Mouse (Mus musculus): ENCODE data around the gene Thap4. TPM values are rescaled to one million over a fixed set of nuclear protein-coding genes. Genes with fewer than 3 reads are reported as not detected.
A peak's percentile ranks its signal among the peaks of the same experiment; 100 is the strongest.
"Not testable (repeated sequence)": the region's sequence is repeated elsewhere in the genome, so short reads cannot be mapped to it uniquely, and the experiment has no call there.

The Thap4 gene
- 10 to 100 TPM; 31.2 to 32.7 TPM for total RNA-seq (2021)

DNA sequence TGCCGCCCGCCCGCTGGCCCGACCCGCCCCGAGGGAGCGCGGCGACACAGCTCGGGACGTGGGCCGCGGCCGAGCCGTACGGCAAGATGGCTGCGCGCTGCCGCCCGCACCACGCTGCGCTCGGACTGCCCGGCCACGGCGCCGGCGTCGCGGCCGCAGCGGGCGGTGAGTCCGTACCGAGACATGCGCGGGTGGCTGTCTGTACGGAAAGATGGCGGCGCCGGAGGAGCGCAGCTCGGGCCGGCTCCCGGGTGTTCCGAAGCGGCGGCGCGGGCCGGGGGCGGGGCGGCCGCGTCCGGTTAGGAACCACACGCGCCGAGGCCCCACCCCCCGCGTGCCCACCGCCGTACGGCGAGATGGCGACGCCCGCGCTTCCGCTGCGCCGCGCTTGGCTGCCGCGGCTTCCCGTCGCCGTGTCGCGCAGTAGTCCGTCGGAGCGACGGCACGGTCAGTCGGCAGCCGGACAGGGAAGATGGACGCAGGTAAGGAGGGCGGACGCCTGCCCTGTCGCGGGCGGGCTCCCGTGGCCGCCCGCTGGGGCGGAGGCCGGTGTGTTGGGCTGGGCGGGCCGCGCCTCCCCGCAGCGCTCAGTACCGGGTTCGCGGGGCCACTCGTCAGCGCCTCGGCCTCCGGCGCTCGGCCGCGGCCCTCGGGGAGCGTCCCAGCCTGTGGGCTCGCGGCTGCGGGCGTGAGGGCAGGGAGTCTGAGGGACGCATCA, at the start of gene Thap4:
Thap4 (minus strand) TSS at position 292 of the 718 bp plus-strand sequence.
- intact Hi-C loops (cut with DNase I) = no loop called here
- DNase-seq (ENCODE audit: extremely low spot score in 1 of 2, low spot score in 2 of 2) = peak; percentile 88 to 96

DNA sequence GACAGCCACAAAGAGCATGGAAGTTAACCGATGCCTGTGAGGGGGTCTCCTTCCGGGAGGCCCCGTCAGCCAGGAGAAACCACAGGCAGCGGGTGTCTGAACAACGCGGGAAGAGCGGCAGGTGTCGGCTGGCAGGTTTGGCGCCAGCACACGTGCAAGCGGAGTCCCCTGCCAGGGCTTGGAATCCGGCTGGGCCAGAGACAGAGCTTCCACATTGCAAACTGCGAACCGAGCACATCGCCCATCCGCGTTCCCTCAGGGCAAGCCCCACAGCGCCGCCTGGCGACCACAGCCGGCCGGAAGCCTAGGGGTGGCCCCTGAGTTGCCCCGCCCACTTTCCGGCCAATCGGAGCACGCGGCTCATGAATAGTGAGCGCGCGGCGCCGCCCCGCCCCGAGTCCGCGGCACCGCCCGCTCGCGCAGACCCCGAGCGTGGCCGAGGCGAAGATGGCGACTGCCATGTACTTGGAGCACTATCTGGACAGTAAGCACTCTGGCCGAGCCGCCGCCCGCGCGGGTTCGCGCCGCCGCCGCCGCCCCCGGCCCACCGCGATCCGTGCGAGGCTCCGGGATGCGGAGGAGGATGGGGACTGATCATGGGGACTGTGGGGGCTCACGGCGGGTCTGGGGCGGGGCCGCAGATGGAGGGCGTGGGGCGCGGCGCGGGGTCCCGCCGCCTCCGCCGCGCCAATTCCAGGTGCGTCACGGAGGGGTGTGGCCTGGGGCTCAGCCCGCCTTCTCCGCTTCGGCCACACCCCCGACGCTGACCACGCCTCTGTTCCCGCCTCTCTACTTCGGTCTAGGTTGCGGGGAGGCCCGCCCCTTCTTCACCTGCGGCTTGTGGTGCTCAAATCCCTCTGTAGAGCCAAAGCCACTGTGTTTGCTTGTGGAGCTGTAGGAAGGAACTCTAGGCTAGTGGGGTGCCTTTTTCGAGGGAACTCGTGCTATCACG, 49.2 kb upstream of the Thap4 start, which contains the start of gene Ing5:
Ing5 (plus strand) TSS at position 410 of the 952 bp plus-strand sequence.
- DNase-seq (ENCODE audit: extremely low spot score in 1 of 2, low spot score in 2 of 2) = peak; percentile 99
- intact Hi-C loops (cut with DNase I) = loop anchor here (10.0 kb wide), 1 partner anchor 169 kb away; no protein-coding TSS in a partner anchor

DNA sequence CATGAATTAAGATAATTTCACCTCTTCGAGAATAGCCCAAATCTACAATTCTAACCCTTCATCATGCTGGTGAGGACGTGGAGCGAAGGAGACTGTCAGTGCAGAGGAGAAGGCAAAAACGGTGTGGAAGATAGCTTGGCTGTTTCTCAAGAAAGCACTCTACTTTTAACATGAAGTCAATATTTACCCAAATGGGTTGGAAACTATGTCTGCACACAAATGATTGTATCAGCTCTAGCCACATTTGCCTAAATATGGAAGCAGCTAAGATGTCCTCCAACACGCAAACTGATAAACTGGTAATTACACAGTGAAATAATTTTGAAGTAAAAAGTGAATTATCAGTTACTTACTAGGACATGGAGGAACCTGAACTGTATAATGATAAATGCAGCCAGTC, 48.1 kb upstream of the Thap4 start:
- intact Hi-C loops (cut with DNase I) = loop anchor here (10.0 kb wide), 1 partner anchor 168 kb away; no protein-coding TSS in a partner anchor
- DNase-seq (ENCODE audit: extremely low spot score in 1 of 2, low spot score in 2 of 2) = no peak

DNA sequence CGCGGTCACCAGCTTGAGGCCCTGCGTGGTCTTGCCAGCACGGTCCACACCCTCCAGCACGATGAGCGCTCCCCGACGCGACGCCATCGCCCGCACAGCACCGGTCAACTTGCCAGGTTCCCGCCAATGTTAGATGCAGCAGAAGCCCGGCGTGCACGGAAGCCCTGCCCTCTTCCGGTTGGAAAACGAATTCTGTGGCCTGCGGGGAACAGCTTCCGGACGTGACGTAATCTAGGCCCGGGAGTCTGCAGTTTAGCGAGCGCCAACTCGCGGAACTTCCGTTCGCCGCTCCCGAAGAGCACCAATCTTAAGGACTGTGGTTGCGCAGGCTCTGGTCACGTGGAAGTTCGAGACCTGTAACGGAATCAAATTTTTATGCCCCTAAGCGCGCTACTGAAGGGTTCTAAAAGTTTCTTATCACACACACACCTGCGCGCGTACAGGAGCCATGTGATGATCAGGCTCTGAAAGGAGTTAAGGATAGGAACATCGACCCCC, 47.1 kb upstream of the Thap4 start, which contains the start of gene Dtymk:
Dtymk (minus strand) TSS at position 194 of the 498 bp plus-strand sequence.
- peak; percentile 92 to 95 for DNase-seq (ENCODE audit: extremely low spot score in 1 of 2, low spot score in 2 of 2)
- intact Hi-C loops (cut with DNase I) = loop anchor here (10.0 kb wide), 1 partner anchor 167 kb away; no protein-coding TSS in a partner anchor

DNA sequence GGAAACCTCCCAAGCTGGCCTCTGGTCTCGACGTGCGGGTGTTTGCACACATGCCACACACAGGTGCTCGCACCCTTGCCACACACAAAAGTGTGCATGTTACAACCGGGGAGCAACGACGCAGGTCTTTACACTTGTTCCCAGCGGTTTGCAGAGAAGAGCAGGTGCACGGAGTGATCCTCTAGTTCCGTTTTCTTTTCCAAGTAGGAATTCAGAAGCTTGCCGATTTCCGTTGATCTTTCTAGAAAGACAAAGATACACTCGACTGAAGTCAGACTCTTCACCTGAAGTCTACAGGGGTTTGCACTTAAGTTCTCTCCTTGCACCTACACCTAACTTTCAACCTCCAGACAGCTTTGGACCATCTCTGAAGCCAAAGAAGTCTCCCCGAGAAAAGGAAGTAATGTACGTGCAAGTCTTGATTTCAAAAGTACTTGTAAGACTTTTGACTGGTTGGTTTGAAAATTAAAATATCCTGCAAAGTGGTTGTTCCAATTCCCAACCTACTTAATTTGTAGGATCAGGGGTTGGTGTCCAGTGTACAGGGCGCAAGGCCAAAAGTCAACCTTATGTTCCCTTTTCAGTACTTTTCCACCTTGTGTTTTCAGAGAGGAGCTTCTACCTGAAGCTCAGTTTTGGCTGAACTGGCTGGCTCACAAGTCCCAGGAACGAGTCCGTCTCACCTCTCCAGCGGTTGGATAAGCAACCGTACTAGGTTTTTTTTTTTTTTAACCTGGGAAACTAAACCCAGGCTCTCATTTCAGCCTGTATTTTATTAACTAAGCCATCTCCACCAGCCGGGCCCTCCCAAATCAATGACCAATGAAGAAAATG, 46.2 kb upstream of the Thap4 start:
- intact Hi-C loops (cut with DNase I) = loop anchor here (10.0 kb wide), 1 partner anchor 166 kb away; no protein-coding TSS in a partner anchor

DNA sequence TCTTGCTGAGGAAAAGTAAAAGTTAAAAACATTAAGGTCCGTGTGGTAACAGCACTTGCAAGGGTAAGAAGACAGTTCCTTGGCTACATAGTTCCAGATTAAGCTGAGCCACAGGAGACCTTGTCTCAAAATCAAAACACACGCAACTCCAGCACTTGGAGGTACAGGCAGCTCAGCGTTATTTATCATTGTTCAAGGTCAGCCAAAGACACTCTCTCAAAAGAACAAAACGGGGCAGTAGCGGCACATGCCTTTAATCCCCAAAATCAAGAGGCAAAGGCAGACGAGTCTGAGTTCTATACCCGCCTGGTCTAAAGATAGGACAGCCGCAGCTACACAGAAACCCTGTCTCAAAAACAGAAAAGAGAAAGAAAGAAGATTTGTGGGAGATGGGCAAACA, 41.2 kb upstream of the Thap4 start:
- intact Hi-C loops (cut with DNase I) = no loop called here
- DNase-seq (ENCODE audit: extremely low spot score in 1 of 2, low spot score in 2 of 2) = no peak

More for the DNA sequence above, 46.2 kb upstream of the Thap4 start:
- no peak for DNase-seq (ENCODE audit: extremely low spot score in 1 of 2, low spot score in 2 of 2)

DNA sequence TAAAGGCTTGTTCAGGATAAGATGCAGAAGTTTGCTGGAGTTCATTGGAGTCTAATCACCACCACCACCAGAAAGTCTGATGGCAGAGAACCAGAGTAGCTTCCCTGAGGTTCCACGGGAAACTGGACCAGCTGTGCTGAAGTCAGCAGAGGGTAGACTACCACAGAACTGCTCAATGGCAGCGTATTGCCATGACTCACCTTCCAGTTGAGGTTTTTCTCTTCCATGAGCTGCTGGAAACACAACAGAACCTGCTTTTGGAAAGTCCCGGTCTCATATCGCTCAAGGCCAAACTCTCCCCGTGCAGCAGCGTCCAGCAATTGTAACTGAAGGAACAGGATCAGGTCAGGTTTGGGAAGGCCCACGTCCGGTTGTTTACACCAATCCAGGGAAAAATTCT, 39.9 kb upstream of the Thap4 start:
- intact Hi-C loops (cut with DNase I) = no loop called here
- DNase-seq (ENCODE audit: extremely low spot score in 1 of 2, low spot score in 2 of 2) = no peak

DNA sequence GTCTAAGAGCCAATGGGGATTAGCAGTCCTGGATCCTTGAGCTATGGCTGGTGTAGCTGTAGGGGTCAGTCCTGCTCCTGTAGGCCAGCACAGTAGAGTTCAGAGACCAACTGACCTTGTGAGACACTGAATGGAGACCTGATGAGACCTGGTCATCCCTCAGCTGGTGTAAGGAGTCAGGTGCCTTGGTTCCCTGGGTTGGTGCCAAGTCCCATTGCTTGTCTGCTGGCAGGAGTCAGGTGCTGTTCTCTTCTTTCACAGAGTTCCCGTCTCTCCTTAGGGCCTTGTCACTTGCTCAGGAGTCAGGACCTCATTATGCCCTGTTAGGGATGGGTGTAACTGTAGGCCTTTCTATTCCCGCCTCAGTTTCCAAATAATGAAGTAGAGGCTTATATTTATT, 32.2 kb upstream of the Thap4 start:
- intact Hi-C loops (cut with DNase I) = loop anchor here (10.0 kb wide), 1 partner anchor 362 kb away; no protein-coding TSS in a partner anchor
- DNase-seq (ENCODE audit: extremely low spot score in 1 of 2, low spot score in 2 of 2) = no peak

DNA sequence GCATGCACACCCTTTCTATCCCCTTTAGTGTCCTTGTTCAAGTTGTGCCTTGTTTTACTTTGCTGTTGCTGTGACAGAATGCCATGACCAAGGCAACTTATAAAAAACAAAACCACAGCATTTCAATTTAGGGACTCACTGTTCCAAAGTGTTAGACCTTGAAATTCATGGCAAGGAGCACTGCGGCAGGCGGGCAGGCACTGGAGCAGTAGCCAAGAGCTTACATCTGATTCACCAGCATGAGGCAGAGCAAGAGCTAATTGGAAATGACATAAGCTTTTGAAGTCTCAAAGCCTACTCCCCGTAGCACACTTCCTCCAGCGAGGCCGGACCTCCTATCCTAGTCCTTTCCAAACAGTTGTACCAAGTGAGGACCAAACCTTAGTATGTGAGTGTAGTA, 22.0 kb upstream of the Thap4 start:
- no peak for DNase-seq (ENCODE audit: extremely low spot score in 1 of 2, low spot score in 2 of 2)
- intact Hi-C loops (cut with DNase I) = no loop called here

DNA sequence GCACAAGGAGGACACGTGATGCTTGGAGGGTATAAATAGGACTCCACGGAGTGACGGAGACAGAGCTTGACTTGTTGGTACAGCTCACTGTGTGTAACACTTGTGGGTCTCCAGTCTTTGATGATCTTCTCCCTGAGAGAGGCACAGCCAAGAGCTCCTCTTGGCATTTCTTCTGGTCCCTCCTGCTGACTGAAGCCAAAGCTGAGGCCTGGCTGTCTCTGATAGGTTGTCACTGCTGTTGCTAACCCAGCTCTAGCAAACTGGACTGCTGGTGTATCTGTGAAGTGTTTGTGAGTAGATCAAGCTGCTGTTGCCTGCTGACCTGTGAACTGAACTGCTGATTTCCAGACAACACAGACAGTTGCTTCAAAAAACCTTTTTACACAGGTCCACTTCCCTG, 15.2 kb upstream of the Thap4 start:
- intact Hi-C loops (cut with DNase I) = no loop called here
- no peak for DNase-seq (ENCODE audit: extremely low spot score in 1 of 2, low spot score in 2 of 2)

DNA sequence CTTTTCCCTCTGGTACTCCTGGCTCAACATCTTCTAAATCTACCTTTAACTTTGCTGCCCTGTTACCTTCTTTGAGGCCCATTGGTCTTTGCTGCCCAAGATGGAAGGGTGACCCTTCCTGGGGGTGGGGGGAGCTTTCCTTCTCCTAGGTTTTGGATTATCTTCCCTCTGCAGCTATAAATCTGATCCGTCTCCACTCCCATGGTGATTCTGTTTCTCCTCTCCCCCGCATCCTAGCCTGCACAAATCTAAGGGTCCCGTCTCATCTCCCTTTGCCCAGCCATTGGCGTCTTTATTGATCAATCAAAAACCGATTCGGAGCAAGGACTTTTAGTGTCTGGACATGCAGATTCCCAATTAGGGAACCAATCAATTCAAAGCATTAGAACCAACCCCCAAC, 12.9 kb upstream of the Thap4 start:
- intact Hi-C loops (cut with DNase I) = no loop called here
- DNase-seq (ENCODE audit: extremely low spot score in 1 of 2, low spot score in 2 of 2) = no peak

DNA sequence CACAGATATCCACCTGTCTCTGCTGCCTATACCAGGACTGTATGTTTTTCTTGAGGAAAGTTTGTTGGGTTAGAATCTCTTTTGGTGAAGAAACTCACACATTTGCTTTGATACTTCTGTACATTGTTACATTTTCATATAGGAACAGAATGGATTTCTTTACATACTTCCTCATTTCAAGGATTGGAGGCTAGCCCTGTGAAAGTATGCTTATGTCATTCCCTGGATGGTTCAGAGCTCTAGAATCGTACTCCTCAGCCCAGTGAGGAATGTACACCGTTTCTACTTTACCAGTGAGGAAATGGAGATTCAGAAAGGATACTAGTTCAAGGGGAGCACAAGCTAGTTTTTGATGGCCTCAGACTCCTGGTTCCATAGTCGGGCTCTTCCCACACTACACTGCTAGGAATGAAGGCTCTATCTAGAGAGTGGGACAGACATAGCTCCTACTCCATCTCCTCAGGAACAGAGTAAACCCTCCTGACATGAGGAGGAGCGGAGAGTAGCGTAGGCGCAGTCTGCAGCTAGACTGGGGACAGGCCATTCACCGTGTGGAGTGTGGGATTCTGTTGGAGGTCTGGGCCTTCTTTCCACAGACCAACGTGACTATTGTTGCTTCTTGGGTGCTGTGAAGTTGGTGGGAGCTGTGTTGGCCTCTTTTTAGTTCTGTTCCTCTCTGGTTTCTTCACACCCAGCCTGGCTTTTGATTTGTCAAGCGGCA, 10.4 kb upstream of the Thap4 start:
- intact Hi-C loops (cut with DNase I) = no loop called here
- no peak for DNase-seq (ENCODE audit: extremely low spot score in 1 of 2, low spot score in 2 of 2)

DNA sequence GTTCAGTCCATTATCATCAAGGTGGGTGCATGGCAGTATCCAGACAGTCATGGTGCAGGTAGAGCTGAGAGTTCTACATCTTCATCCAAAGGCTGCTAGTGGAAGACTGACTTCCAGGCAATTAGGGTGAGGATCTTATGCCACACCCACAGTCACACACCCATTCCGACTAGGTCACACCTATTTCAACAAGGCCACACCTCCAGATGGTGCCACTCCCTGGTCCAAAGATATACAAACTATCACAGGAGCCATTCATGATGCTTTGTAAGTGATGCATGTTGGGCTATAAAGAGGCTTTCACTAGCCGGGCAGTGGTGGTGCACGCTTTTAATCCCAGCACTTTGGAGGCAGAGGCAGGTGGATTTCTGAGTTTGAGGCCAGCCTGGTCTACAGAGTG, 8.9 kb upstream of the Thap4 start:
- DNase-seq (ENCODE audit: extremely low spot score in 1 of 2, low spot score in 2 of 2); intact Hi-C loops (cut with DNase I): not testable (repeated sequence)

DNA sequence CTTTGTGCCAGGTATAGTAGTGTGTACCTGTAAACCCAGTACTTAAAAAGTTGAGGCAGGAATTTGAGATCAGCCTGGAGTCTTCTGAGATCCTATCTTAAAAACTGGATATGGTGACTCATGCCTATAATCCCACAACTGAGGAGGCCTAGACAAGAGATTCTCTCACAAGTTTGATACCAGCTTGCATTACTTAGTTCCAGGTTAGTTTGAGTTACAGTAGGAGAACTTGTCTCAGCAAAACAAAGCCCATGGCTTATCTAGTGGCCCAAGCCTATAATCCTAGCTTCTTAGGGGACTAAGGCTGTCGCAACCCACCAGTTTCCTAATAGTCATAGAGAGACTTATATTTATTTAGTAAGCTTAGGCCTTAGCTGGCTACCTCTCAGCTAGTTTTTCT, 5.4 kb upstream of the Thap4 start:
- DNase-seq (ENCODE audit: extremely low spot score in 1 of 2, low spot score in 2 of 2) = no peak
- intact Hi-C loops (cut with DNase I) = no loop called here

DNA sequence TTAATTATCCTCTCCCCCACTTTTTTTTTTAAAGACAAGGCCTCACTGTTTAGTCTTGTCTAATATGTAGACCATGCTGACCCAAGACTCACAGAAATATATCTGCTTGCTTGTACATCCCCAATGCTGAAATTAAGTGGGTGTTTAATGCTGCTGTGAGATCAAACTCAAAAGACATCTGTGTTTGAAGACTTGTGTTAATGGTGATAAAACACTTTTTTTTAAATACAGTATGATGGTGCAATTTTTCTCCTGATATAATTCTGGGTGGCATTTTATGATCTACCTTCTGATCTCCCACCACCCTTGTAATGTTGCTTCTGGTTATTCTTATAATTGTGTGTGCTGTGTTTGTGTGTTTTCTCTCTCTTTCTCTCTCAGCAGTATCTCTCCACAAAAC, 1.5 kb upstream of the Thap4 start:
- DNase-seq (ENCODE audit: extremely low spot score in 1 of 2, low spot score in 2 of 2) = no peak
- intact Hi-C loops (cut with DNase I) = no loop called here

DNA sequence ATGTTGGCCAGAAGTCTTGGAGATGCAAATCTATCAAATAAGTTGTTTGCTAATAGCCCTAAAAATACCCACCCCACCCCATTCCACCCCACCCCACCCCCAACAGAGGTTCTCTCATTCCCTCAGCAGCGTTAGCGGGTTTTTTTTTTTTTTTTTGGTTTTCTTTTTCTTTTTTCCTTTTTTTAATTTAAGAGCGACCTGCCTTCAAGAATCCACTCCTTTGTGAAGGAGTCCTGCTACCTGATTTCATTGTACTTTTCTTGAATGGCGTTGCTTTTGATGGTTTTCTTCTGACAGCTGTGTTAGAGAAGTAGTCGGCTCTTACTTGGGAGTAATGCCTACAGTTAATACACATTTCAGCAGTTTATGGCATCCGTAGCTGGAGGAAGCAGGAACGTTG, 954 bp upstream of the Thap4 start:
- intact Hi-C loops (cut with DNase I) = no loop called here
- DNase-seq (ENCODE audit: extremely low spot score in 1 of 2, low spot score in 2 of 2) = no peak

DNA sequence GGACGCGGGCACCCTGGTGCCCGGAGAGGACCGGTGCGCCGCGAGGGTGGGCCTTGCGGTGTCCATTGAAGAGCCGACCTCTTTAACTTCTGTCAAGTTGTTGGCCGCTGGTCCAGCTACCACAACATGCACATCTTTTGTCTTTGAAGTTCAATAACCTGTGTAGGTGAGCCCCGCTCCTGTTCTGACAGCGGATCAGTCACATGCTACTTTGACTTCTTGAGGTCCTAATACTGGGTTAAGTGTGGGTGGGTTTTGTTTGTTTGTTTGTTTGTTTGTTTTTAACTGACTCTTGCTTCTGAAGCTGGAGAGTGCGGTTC, 587 bp upstream of the Thap4 start:
- DNase-seq (ENCODE audit: extremely low spot score in 1 of 2, low spot score in 2 of 2) = no peak
- intact Hi-C loops (cut with DNase I) = no loop called here

Measured in left cerebral cortex, postnatal 10 days (tissue).